Mouse (Mus musculus) thymus, adult 2 months (tissue): ENCODE measurements around the gene Rasl10a.

ENCODE experiments used
- CTCF ChIP-seq: fragments of 200-500 bp; IDR thresholded peaks from 2 replicates; pipeline ENCODE4 v1.5.1; 2012; ENCODE audit warnings: mild to moderate bottlenecking, control low read depth, low read length, moderate library complexity, borderline replicate concordance; ENCODE audit not compliant: control insufficient read depth, poor library complexity, insufficient read depth; ENCODE audit errors: extremely low read depth
- POLR2A ChIP-seq: fragments of 200-500 bp; IDR thresholded peaks from 2 replicates; pipeline ENCODE4 v1.6.1; 2012; ENCODE audit warnings: mild to moderate bottlenecking, low read length, control low read depth, moderate library complexity; ENCODE audit not compliant: control insufficient read depth, poor library complexity, insufficient read depth; ENCODE audit errors: extremely low read depth

DNA sequence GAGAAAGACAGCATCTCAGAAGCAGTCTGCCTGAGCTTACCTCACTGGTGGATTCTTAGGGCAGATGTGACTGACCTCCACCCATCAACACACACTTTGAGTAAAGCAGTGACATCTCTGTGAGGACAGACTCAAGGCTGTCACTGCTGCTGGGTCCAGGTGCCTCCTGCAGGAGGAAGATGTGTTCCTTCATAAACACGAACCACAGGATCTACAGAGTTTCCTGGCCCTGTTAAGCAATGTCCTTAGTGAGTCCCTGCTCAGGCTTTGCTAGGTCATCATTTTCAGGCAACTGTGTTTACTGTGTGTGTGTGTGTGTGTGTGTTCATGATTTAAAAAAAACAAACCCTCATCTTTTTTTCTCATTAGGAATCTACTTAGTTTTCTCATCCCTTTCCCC, 46.4 kb upstream of the Rasl10a start:
- TF ChIP-seq POLR2A, result no peak
- no peak for TF ChIP-seq CTCF
